Mouse (Mus musculus) embryo, embryonic 11 days (tissue): ENCODE results near the gene Disp1.
A peak's percentile ranks its signal among the peaks of the same experiment; 100 is the strongest.

Experiments
- DNase-seq: peaks from one replicate; pipeline ENCODE4 v3.0.0-alpha.2; 2015

Disp1 gene

DNA sequence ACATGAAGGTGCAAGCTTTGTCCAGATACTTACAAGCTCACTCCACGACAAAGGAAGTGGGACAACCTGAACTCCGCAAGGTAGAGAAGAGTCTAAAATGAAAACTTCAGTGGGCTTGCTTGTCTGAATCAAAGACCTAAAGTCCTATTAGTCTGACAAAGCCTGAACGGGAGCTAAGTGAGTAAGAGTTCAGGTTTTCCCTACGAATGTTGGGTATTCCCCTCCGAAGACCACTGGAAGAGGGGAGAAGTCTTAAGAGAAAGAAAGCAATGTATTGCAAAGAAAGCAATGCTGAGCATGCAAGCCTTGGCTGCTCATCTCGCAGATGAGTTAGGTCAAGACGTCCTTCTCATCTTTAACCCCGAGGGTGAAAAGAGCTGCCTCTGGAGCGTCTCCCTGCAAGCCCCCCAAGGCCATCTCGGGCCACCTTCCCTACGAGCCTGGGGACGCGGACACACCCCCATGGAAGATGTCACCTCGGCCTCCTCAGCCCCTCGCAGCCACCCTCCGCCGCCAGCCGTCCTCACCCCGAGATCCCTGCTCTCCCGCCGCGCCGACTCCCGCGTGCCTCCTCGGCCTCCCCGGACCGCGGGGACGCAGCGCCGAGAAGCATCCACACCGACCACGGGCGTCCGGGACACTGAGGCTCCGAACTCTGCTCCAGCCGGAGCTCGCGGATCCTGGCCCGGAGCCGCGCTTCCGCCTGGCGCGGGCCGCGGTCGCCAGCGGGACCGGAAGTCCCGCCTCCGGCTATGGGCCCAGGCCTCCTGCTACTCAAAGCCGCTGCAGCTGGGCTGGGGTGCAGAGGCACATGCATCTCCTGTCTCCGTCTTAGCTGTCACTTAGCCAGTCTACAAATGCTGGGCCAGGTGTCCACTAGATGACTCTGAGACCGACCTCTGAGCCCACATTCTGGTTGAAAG, at the start of gene Disp1:
Disp1 (minus strand) TSS at position 727 of the 923 bp plus-strand sequence.
- DNase-seq, result peak; percentile 94

DNA sequence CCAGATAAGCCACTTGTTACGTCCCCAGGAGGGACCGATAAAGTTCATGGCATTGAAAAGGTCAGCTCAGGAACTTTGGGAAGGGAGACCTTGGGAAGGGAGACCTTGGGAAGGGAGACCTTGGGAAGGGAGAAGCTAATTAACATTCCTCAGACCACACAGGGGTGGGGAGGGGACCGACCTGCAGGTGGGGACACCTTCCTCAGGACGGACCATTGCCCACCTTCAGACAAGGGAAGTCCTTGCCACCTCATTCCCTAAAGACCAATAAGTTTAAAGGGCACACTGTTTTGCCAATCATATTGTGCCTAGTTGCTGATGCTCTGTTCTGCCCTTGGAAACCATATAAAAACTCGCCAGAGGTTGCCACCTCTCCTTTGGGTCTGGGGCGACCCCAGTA, 46.3 kb upstream of the Disp1 start:
- no peak for DNase-seq

DNA sequence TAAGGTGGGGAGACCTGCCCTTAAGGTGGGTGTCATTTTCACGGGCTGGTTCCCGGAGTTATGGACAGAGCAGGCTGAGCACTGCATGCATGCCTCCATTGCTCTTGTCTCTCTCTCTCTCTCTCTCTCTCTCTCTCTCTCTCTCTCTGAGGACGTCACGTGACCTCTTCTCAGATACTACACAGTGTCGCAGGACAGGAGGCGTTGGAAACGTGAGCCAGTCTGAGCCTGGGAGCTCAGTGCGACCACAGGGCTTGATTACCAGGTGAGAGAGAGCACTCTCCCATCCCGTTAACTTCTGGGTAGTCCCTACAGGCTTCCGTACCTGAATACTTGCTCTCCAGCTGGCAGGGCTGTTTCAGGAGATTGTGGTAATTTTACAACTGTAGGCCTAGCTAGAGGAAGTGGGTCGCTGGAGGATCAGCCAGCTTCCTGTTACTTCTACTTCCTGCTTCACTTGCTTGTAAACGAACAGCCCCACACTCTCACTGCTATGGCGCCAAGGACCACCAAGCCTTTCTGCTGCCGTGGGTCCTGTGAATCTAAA, 44.7 kb upstream of the Disp1 start:
- no peak for DNase-seq

DNA sequence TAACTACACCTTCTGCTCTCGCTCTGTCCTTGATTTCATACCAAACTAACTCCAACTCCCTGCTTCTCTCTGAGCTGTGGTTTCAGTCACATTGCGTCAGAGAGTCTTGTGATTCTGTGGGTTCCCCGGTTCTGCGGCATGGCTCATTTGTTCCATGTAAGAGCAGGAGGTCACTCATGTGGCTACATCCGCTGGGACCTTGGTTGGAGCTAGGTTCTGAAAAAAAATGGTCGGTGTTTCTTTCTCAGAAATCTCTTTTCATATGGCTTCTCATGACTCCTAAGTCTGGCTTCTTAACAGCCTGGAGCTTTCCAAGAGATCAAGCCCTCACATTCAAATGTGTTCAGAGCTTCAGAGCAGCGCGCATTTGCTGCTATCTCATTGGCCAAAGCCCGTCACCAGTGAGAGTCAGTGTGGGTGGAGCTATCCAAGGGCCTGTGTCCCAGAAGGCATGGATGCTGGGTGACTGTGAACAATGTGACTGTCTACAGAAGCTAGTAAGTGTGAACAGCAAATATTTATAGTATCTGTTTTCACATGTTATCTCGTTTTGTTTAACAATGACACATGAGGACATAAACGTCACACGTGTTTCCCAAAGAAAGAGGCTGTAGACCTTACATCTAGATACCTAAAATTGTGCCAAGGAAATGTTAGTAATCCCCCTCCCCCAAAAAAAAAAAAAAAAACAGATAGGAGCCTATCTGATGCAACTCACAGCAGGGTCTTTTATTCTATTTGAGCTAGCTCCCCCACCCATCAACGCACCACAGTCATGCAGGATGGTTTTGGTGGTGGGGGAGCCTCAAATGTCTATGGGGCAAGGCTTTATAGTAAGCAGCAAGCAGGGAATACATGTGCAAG, 43.1 kb upstream of the Disp1 start:
- peak; percentile 29 for DNase-seq

DNA sequence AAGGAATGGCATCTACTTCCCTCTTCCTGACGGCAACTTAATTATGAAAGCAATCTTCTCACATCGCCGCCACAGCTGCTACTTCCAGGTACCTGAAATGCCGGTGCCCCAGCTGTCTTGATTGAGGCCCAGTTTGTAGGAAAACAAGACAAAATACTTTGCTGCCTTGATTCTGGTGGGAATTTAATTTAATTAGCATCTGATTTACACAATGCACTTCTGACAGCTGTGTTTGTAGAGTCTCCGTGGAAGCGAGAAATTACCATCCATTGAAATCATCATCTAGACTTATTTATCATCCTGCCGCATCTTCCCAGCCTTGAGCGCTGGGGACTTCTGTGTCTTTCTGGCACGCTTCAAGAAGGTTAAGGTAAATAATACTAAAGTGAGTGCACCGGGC, 31.3 kb upstream of the Disp1 start:
- no peak for DNase-seq

DNA sequence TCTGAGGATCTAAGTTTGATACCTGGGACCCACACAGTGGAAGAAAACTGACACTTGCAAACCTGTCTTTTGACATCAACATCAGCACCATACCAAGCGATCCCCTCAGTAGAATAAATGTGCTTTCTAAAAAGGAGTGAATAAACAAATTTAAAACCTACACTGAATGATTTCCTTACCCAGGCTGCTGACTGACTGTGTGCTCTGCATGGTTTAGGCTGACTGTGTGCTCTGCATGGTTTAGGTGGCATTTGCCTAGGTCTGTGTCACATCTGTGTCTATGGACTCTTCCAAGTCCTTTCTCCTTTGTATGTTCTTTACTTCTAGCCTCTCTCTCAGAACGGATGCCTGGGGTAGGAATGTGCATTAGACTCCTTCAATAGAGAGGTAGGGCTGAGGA, 30.5 kb upstream of the Disp1 start:
- no peak for DNase-seq

DNA sequence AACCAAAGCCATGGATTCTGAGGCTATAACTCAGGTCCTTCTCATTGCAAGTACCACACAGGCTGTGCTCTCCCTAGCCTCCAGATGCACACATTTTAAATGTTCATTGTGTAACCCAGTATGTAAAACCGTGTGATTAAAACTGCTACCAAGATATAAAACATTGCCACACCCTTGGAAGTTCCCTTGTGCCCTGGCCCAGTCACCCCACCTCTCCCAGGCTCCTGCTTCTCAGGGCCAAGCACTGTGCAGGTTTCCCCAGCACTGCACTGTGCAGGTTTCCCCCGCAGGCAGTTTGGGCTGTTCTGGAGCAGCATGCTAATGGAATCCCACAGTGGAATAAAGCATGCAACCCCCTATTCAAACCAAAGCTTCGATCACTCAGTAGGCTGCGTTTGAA, 29.3 kb upstream of the Disp1 start:
- no peak for DNase-seq

DNA sequence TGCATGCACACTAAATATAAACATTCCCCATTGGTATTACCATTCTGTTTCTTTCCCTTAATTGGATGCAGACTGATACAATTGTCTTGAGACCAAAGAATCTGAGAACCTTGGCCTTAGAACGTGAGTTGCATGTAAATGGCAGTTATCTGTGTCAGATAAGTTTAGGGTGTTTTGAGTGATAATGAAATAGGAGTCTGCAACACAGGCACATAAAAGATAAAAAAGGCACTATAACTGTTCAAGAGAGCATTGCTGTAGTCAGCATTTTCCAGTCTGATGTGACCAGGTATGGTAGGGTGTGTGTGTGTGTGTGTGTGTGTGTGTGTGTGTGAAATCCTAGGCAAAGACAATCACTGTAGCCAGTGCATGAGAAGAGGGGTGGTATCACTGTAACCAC, 26.8 kb upstream of the Disp1 start:
- no peak for DNase-seq

DNA sequence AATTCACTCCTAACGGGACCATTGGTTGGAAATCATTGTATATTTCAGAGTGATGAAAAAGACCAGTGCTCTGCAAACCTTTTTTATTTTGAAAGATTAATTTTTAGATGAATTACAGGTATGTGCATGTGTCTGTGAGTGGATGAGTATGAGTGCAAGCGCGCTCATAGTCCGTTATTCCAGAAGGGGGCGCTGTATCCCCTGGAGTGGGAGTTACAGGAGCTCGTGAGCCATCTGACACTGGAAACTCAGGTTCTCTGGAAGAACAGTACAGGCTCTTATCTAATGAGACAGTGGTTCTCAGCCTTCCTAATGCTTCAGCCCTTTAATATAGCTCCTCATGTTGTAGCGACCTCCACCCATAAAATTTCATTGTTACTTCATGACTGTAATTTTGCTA, 22.0 kb upstream of the Disp1 start:
- no peak for DNase-seq

DNA sequence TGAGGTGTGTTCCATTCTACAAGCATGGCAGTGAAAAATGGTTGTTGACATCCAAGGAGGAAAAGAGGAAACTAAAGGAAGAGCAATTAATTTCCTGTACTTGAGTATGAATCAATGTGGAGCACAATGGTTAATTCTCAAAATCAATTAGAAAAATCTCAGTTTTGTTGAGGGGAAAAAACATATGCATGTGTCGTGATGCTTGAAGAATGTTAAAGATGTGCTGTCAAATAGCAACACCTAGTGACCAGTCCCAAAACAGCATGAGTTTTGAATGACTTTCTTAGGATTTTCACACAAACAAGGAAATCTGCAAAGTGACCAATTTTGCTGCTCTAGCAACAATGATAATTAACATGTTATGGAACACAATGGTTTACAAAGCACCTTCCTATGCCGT, 16.6 kb upstream of the Disp1 start:
- DNase-seq, result peak; percentile 53

DNA sequence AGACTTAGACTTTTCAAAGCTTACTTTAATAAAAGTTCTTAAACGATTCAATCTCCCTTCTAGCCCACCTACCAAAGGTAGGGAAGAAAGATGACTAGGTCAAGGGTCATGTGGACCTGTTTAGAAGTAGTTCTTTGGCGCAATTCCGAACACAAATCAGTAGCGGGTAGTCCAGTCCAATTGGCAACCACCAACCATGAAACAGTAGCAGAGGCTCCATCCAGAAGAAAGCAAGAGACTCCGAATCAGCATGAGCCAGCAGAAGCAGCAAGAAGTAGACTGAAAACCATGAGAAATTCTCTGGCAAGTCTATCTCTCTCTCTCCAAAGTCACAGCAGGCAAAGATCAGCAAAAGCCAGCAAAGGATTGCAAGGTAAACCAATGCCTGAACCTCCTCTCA, 15.1 kb upstream of the Disp1 start:
- no peak for DNase-seq

DNA sequence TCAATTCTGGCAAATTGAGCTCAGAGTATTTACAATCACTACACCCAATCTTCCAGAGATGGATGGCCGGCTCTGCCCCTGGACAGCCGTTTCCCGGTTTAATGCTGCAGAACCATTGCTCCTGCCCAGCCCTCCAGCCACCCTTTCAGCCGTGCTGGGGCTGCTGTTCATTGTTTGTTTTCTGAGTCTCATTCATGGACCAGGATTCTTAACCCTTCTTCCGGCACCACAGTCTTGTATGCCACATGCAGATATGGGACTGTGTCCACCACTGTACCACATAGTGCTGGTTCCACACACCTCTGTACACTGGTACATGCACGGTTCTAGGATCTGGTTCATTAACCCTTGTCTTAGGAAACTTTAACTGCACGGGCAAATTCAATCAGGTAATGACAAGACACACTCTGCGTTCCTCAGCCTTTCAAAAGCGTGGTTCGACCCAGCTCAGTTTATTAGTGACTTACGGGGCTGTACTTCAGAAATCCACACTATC, 12.4 kb upstream of the Disp1 start:
- DNase-seq, result no peak

DNA sequence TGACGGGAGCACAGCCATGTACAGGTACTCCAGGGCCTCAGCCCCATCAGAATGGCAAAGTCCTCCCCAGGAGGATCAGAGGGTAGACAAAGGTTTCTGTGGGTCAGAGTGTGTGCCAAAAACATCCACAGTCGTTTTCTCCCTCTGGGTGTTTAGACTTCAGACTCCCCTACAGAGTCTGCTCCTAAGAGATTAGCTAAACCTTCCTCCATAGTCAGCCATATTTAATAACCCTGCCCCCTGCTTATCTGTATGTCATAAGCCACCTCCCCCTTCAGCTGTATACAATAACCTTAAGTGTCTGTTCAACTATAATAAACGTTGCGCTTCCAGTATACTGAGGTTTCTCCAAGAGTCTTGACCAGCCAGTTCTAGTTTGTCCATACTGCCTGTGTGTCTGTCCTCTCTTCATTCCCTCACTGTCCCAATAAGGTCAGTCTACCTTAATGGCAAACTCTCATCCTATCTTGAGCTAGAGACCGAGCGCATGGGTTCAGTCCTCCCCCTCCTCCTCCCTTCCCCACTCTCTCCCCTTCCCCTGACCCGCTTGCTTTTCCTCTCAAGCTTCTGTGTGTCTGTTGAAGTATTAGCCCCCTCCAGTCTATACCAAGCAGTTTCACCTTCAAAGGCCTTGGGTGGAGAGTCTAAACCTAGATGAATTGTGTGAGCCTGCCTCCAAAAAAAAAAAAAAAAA, 11.8 kb upstream of the Disp1 start:
- no peak for DNase-seq

DNA sequence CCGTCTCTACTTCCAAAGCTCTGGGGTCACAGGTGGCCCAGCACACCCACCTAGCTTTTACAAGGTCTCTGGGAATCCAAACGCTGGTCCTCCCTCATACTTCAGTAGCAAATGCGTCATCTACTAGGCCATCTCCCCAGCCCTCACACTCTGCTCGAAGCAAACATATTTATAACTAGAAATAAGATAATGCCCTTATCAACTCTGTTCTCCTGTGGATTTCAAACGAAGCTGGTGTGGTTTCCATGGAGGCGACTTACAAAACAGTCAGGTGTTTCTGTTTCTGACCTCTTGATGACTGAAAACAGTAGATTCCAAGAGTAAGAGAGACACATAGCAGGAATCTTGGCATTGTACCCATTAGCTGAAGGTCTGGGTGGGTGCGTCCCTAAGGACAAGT, 6.1 kb upstream of the Disp1 start:
- no peak for DNase-seq

DNA sequence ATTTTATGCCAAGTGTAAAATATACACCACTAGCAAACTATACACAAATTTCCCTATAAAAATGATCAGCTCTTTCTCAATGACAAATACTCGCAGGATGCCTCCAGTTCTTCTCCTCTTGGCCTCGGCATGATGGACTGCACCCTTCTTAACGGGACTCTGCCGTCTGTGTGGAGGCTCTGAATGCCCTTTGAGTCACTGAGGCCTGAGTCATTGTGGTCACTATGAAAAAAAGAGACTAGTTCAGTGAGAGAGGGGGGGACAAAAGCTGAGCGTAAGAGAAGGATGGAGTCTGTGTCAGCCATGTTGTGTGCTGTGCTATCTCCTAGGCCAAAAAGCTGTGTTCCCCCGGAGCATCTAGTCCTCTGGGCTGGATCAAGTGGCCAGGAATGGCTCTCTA, 2.3 kb downstream of the Disp1 start:
- no peak for DNase-seq

DNA sequence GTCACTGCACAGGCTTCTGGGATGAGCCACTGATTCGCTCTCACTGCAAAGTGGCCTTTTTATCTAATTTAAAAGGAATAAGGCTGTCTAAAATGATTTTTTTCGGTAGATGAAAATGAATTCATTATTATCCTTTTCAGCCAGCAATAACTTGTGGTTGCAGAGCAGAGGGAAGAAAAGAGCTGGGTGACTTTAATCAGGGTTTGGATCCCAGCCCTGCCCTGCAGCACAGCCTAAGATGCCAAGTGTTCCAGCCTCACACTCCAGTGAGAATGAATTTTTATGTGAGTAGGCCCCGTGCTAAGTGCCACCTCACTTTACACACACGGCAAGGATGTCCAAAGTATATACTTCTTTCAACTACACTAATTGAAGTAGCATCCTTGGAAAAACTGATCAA, 4.6 kb downstream of the Disp1 start:
- no peak for DNase-seq

DNA sequence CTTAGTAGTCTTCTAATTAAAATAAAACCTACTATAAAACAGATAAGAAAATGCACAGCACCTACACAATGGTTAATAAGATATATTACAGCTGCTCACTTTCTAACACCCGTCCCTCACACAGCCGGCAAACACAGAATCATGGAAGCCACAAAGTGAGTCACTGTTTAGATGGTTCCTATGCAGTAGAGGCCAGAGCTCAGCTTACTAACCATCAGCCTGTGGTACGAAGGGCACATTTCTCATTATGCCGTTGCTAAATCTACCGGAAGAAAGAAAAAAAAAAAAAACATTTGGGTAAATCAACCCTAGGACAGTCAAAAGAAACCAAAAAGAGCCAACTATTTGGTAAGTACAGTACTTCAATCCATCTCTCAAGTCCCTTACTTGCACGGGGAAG, 5.6 kb downstream of the Disp1 start:
- no peak for DNase-seq

DNA sequence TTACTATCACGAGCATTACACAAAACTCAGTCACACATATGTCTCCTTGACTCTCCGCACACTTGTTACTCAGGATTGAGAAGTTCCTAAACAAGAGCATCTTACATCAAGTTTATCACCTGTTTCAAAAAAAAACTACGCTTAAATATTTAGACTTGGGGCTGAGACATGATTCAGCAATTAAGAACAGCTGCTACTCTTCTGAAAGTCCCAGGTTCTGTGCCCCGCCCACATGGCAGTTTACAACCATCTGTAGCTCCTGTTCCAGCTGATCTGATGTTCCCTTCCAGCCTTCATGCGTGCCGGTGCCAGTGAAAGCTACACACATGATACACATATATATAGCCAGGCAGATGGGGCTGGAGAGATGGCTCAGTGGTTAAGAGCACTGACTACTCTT, 7.5 kb downstream of the Disp1 start:
- DNase-seq, result no peak

DNA sequence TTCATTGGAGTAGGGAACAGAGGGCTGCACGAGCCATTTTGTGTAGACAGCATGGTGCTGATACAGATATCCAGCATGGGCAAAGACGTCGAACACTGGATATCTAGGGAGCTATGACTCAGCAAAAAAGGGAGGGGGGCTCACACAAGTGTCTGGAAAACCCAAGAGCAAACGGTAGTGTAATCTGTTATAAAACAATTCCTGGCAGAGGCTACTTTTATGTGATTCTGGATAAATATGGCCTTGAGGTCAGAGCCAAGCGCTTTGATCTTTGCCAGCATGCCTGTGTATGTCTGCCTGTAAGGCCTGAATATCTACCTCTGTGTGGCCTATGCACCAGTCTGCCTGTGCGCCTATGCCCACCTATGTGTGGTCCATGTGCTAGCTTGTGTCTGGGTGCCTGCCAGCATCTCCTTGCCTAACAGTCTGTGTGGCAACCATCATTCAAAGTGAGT, 8.5 kb downstream of the Disp1 start:
- DNase-seq, result no peak

DNA sequence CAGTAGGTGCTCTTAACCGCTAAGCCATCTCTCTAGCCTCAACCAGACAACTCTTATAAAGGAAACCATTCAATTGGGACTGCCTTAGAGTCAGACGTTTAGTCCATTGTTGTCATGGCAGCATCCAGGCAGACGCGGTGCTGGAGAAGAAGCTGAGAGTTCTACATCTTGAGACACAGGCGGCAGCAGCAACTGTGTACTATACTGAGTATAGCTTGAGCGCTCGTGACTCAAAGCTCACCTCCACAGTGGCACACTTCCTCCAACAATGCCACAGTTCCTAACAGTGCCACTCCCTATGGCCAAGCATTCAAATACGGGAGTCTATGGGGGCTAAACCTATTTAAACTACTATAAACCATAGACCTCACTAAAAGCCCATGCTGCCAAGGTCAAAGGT, 11.2 kb downstream of the Disp1 start:
- DNase-seq, result no peak

DNA sequence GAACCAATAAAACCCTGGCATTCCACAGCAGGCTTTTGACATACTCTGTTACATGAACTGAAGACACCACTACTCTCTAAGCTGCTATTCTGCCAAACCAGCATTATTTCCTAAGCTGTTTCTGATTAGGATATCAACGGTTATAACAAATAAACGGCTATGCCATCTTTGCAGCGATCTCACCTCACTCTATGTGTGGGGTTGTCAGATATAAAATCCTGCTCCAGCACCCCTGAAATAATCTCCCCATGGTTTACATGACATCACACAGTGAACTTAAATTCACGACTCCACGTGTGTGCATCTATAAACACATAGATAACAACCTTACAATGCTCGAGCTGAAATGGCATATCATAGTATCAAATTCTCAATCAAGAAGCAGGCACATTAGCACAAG, 13.7 kb downstream of the Disp1 start:
- DNase-seq, result no peak

DNA sequence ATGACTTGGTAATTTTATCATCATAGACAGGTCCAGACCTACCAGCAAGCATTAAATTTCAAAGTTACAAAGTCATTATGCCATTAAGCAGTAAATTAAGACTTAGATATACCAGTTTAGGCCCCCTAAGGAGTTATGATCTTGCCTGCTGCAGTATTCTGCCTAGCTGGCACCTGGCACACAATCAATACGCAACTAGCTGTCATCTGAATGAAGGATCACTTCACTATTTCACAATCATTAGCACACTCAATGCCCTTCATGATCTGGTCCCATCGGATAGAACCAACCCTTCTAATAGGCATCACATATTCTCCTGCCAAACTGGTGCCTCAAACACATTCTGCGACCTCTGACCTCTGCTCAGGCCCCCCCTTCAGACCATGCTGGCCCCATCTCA, 14.2 kb downstream of the Disp1 start:
- DNase-seq, result no peak

DNA sequence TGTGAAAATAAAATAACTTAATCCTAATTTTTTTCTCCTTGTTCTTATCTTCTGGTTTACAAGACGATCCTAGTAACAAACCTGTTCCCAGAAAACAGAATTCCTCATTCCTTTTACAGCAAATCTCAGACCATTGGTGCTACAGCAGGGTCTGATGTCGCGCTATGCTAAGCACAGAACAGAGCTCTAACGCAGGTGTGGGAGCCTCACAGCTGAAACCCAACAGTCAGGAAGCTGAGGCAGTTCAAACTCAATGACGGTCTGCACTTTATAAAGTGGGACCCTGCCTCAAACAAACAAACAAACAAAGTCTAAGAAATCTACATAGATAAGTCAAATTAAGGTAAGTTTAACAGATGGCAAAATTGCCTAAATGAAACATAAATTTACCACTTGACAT, 20.4 kb downstream of the Disp1 start:
- no peak for DNase-seq
